Mouse (Mus musculus) spleen, adult 2 months (tissue): ENCODE measurements around the gene Bcar3. TPM values are rescaled to one million over a fixed set of nuclear protein-coding genes. Genes with fewer than 3 reads are reported as not detected.

Experiments used
- DNase-seq, 2 experiments: peaks; one replicate each; pipeline versions ENCODE4 v3.0.0 to v3.0.0-alpha.2; 2012 to 2021; ENCODE audit warnings: low spot score in 2 of 2, low read depth in 1 of 2
- H3K27ac ChIP-seq: fragments of 200-500 bp; 2 replicates; pipeline ENCODE4 v1.5.1; 2012; ENCODE audit warnings: low read length, inconsistent platforms; ENCODE audit not compliant: insufficient read depth
- H3K27me3 ChIP-seq: fragments of 200-500 bp; 2 replicates; pipeline ENCODE4 v1.6.1; 2012; ENCODE audit warnings: mild to moderate bottlenecking, moderate library complexity, low read length, inconsistent platforms; ENCODE audit not compliant: control insufficient read depth, insufficient read depth
- H3K36me3 ChIP-seq: fragments of 200-500 bp; 2 replicates; pipeline ENCODE4 v1.6.1; 2012; ENCODE audit warnings: mild to moderate bottlenecking, low read length, inconsistent platforms; ENCODE audit not compliant: control insufficient read depth, insufficient read depth
- H3K4me1 ChIP-seq: fragments of 200-500 bp; 2 replicates; pipeline ENCODE4 v1.6.1; 2011; ENCODE audit warnings: inconsistent platforms; ENCODE audit not compliant: control insufficient read depth, insufficient read depth, insufficient read length
- H3K4me3 ChIP-seq: fragments of 200-500 bp; 2 replicates; pipeline ENCODE4 v1.5.1; 2011; ENCODE audit warnings: mild to moderate bottlenecking, inconsistent platforms; ENCODE audit not compliant: insufficient read depth, insufficient read length; ENCODE audit errors: extremely low read depth
- CTCF ChIP-seq: fragments of 200-500 bp; IDR thresholded peaks from 2 replicates; pipeline ENCODE4 v1.5.1; 2011; ENCODE audit warnings: mild to moderate bottlenecking, inconsistent platforms; ENCODE audit not compliant: insufficient read depth, insufficient read length, insufficient replicate concordance; ENCODE audit errors: extremely low read depth
- POLR2A ChIP-seq: fragments of 200-500 bp; IDR thresholded peaks from 2 replicates; pipeline ENCODE4 v1.6.1; 2011; ENCODE audit warnings: low read depth, low read length, inconsistent platforms
- WGBS: fragments of 180-500 bp; shearing (Covaris S2); methylation state at CpG from one replicate; pipeline ENCODE4 v1.1.7; 2018; 5-methylcytosine and 5-hydroxymethylcytosine counted together
- polyA plus RNA-seq: library from polyadenylated mRNA; depleted of rRNA; stranded (reverse); fragments of >200 nt; gene quantifications from 2 replicates; pipeline ENCODE4 v1.2.3, GENCODE M21; 2012; rRNA removed

Gene Bcar3
- 54.4 and 67.8 TPM in 2 replicates for polyA plus RNA-seq

GRCm38 (mm10) chr3:122293954-122294850 lies at the start of gene Bcar3:
Gene Bcar3, plus strand, starts transcription at chr3:122294136.
- Histone ChIP-seq H3K4me3 (peak within 1 kb of the TSS; percentile 92), H3K27ac (peak within 1 kb of the TSS; percentile 86), H3K36me3 (no peaks in the 10 kb centered on the region), H3K27me3 (no peaks in the 10 kb centered on the region), H3K4me1 (peaks cover 3% of the 10 kb centered on the region)
- WGBS: 15% methylated on average over 37 of the region's 37 CpGs
- DNase-seq: peak; percentile 80 to 85
- TF ChIP-seq CTCF: no peak
- TF ChIP-seq POLR2A: no peak

- H3K4me3 ChIP-seq: no peak overlapping the region
- WGBS: 48% methylated on average over 6 of the region's 6 CpGs
Observed at GRCm38 (mm10) chr3:122244759-122245158, 49.2 kb upstream of the Bcar3 start.

GRCm38 (mm10) chr3:122245215-122245877 lies 48.6 kb upstream of the Bcar3 start, which contains the start of gene Gclm:
Gene Gclm, plus strand, starts transcription at chr3:122245557.
- DNase-seq: peak; percentile 83 to 92
- H3K4me3 ChIP-seq: peak within 1 kb of the TSS; percentile 82
- no peaks in the 10 kb centered on the region for H3K27me3 ChIP-seq
- H3K4me1 ChIP-seq: no peaks in the 10 kb centered on the region; the same call in 1 of the 2 replicates
- peak; percentile 75 for TF ChIP-seq CTCF
- TF ChIP-seq POLR2A: no peak; the same call in 1 of the 2 replicates
- WGBS: under 1% methylated on average over 81 of the region's 90 CpGs
- H3K27ac ChIP-seq: peak within 1 kb of the TSS; percentile 72
- H3K36me3 ChIP-seq: no peaks in the 10 kb centered on the region

More at GRCm38 (mm10) chr3:122244759-122245158, 49.2 kb upstream of the Bcar3 start:
- TF ChIP-seq CTCF: no peak
- no peak for TF ChIP-seq POLR2A
- Histone ChIP-seq H3K27me3 (no peaks in the 10 kb centered on the region), H3K27ac (no peak overlapping the region), H3K4me1 (no peaks in the 10 kb centered on the region; the same call in 1 of the 2 replicates), H3K36me3 (no peaks in the 10 kb centered on the region)
- peak in 1 of 2 experiments; percentile 0 for DNase-seq

- peak; percentile 9 to 47 for DNase-seq
- Histone ChIP-seq H3K4me1 (no peaks in the 10 kb centered on the region; the same call in 1 of the 2 replicates), H3K27ac (peak overlapping the region; percentile 72), H3K27me3 (no peaks in the 10 kb centered on the region), H3K4me3 (peak overlapping the region; percentile 82), H3K36me3 (no peaks in the 10 kb centered on the region)
- WGBS: under 1% methylated on average over 50 of the region's 50 CpGs
- TF ChIP-seq POLR2A: no peak
- TF ChIP-seq CTCF: peak; percentile 8; the same call in 1 of the 2 replicates
Observed at GRCm38 (mm10) chr3:122245878-122246332, 48.0 kb upstream of the Bcar3 start.

- H3K4me1 ChIP-seq: no peaks in the 10 kb centered on the region; the same call in 1 of the 2 replicates
- no peak for DNase-seq
- peak overlapping the region; percentile 72; the same call in 1 of the 2 replicates for H3K27ac ChIP-seq
- TF ChIP-seq CTCF (no peak), POLR2A (no peak)
- no peaks in the 10 kb centered on the region for H3K36me3 ChIP-seq
- WGBS: 41% methylated on average over 6 of the region's 6 CpGs
- H3K27me3 ChIP-seq: no peaks in the 10 kb centered on the region
- H3K4me3 ChIP-seq: peak overlapping the region; percentile 82
Observed at GRCm38 (mm10) chr3:122246406-122246805, 47.5 kb upstream of the Bcar3 start.

- WGBS: 72% methylated on average over 12 of the region's 12 CpGs
- peak overlapping the region; percentile 30; the same call in 1 of the 2 replicates for H3K27ac ChIP-seq
- no peaks in the 10 kb centered on the region for H3K27me3 ChIP-seq
- no peak overlapping the region for H3K4me3 ChIP-seq
- no peaks in the 10 kb centered on the region; the same call in 1 of the 2 replicates for H3K4me1 ChIP-seq
- no peak for DNase-seq
- TF ChIP-seq CTCF: no peak
- TF ChIP-seq POLR2A: no peak
- H3K36me3 ChIP-seq: no peaks in the 10 kb centered on the region
Observed at GRCm38 (mm10) chr3:122246986-122247767, 46.8 kb upstream of the Bcar3 start.
